Mouse (Mus musculus) retina, postnatal 1 day (tissue): ENCODE data around the gene Vcp.

ENCODE experiments used
- DNase-seq: peaks from one replicate; pipeline ENCODE4 v3.0.0-alpha.2; 2012

Gene Vcp

DNA sequence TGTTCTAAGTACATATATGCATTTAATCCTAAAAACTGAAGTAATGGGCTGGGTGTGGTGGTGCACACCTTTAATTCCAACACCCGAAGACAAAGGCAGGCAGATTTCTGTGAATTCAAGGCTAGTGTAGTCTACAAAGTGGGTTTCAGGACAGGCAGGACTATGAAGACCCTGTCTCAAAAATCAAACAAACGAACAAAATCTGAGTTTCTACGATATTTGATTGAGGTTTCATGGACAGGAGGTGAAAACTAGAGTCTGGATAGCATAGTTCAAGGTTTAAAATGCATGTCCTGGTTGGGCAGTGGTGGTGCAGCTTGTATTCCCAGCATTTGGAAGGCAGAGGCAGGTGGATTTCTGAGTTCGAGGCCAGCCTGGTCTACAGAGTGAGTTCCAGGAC is 31.0 kb downstream of the Vcp start, which contains the start of gene 1700022I11Rik:
TSS of gene 1700022I11Rik (plus strand) at position 301 of the 400 bp plus-strand sequence.
- DNase-seq: no peak

- peak; percentile 79 for DNase-seq
These were observed 35.1 kb downstream of the Vcp start for GRCm38 (mm10) chr4:42965039-42965719.

GRCm38 (mm10) chr4:42963480-42963879 is 36.8 kb downstream of the Vcp start:
- DNase-seq: no peak

- peak; percentile 77 for DNase-seq
These were observed 38.7 kb downstream of the Vcp start for GRCm38 (mm10) chr4:42961592-42961991.

DNA sequence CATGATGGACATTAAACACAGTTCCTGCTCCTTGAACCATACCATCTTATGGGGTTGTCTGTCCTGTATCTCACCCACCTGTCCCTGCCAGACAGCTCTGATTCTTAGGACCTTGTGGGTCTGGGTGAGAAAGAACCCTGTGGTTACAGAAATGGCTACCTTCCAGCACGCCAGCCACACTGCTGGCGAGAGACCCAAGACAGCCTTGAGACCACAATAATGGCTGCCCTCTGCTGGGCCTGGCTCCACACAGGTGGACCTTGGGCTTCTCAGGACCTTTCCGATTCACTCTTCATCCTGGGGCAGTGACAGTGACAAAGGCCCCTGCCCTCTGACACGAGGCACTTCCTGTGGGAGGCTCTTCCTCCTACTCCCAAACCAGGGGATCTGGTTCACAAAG is 40.9 kb downstream of the Vcp start:
- no peak for DNase-seq

- no peak for DNase-seq
These were observed 41.4 kb downstream of the Vcp start for GRCm38 (mm10) chr4:42958942-42959341.

GRCm38 (mm10) chr4:42957979-42958378 is 42.3 kb downstream of the Vcp start:
- DNase-seq: no peak

- no peak for DNase-seq
These were observed 43.0 kb downstream of the Vcp start for GRCm38 (mm10) chr4:42957306-42957705.

DNA sequence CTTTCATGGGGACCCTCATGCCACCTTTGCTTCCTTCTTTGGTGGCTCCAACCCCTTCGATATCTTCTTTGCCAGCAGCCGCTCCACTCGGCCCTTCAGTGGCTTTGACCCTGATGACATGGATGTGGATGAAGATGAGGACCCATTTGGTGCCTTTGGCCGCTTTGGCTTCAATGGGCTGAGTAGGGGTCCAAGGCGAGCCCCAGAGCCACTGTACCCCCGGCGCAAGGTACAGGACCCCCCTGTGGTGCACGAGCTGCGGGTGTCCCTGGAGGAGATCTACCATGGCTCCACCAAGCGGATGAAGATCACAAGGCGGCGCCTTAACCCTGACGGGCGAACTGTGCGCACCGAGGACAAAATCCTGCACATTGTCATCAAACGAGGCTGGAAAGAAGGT is 43.7 kb downstream of the Vcp start:
- no peak for DNase-seq

GRCm38 (mm10) chr4:42955200-42955599 is 45.1 kb downstream of the Vcp start:
- no peak for DNase-seq

GRCm38 (mm10) chr4:42954297-42954696 is 46.0 kb downstream of the Vcp start:
- DNase-seq: peak; percentile 83

DNA sequence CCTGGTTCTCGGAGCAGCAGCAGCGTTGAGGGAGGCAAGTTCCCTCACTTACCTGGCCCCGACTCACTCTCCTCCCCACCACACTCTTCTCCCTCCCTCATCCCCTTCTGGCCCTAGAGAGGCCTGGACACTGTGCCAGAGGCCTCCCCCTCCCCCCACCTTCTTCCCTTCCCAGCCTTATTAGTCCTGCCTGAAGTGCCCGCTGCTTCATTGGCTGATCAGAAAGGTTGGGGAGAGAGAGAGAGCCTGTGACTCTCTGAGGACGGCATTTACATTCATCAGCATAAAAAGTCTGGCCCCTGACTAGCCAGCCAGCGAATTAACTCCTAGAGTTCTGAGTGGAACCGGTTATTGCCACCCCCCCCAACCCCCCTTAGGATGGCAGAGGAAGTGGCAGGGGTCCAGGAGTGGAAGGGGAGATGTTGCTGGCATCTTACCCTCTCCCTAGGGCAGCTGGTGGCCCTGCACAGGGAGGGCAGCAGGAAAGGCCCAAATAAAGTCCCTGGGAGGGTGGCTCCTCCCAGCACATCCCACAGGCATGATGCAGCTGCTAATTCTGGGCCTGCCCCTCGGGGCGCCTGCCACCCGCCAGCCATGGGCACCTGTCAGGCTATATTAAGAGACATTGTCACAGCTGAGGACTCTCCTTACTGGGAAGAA is 46.7 kb downstream of the Vcp start:
- peak; percentile 67 for DNase-seq

GRCm38 (mm10) chr4:42952563-42952962 is 47.7 kb downstream of the Vcp start:
- DNase-seq: no peak

GRCm38 (mm10) chr4:42951206-42952195 is 48.8 kb downstream of the Vcp start:
- peak; percentile 49 for DNase-seq

DNA sequence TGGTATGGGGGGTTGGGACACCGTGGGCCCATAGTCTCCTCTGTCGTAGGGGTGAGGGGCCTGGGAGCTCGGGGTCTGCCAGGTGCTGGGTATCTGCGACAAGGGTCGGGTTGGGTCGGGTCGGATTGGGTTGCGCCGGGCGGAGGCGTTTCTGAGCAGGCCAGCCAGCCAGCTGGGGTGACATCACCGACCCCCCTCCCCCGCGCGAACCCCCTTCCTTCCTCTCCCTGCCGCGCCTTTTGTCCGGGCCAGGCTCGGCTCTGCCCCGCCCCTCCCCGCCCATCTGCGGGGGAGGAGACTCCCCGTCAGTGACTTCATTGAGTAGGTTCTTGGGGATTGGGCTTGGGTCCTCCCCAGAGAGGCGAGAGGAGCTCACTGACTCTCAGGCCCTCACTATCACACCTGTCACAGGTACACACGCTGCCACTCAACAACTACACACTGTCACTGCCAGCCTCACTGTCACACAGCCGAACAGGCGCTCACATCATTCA is 50.2 kb downstream of the Vcp start:
- DNase-seq: peak; percentile 93

DNA sequence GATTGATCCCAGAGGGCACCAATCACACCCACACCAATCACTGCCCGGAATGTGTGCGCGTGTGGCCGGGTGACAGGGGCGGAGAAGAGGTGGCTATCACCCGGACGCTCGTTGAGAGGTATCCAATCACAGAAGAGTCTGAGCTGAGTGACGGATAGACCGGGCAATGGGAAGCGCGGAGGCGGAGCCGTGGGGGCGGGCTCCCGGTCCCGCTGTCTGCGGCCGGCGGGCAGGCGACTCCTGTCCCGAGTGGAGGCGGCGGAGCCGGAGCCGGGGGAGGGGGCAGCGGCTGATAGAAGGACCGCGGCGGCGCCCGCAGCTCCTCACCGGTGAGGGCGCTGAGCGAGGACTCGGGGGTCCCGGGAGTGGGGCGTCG is 50.6 kb downstream of the Vcp start, which contains the start of gene Dnajb5:
TSS of gene Dnajb5 (plus strand) at position 139 of the 376 bp plus-strand sequence.
- peak; percentile 99 for DNase-seq

GRCm38 (mm10) chr4:42949051-42949675 is 51.1 kb downstream of the Vcp start:
- DNase-seq: no peak

- DNase-seq: no peak
These were observed 51.8 kb downstream of the Vcp start for GRCm38 (mm10) chr4:42948527-42948926.

DNA sequence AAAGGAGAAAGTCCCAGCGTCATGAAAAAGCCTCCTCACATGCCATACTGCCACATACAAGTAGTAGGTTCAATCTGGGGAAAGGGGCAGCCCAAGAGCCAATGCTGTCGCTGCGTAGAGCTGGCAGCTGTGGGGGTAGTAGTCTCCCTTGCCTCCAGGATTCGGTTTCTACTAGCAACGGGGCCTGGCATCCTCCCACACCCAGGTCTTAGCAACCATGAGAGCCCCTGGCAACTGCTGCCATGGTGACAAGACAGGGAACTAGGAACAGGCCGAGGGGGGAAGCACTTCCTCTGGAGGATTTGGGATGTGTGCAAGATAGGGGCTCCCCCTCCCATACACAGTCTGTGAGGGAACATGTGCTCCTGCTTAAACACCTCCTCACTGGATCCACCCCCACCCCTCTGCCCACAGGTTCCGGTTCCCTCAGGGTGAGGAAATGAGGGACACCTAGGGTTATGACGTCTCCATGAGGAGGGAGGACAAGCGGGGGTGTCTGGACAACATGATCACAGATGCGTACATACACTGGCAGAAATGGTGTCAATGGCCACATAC is 53.5 kb downstream of the Vcp start:
- DNase-seq: peak; percentile 90

- DNase-seq: peak; percentile 80
These were observed 54.4 kb downstream of the Vcp start for GRCm38 (mm10) chr4:42945952-42946351.

DNA sequence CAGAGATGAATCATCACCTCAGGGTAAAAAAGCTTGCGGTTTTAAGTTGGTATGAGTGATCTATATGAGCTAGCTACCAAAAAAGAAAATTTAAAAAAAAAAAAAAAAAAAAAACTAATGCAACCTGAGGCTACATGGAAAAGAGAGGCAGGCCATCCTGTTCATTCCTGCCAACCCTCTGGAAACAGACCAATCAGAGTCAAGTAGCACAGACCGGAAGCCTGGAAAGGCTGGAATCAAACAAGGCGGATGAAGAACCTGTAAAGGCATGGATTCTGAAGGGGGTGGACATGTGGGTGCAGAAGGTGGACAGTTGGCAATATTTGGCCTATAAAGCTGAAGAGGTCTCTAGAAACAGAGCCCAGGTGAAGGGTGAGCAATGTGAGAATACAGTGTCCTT is 54.9 kb downstream of the Vcp start:
- no peak for DNase-seq

DNA sequence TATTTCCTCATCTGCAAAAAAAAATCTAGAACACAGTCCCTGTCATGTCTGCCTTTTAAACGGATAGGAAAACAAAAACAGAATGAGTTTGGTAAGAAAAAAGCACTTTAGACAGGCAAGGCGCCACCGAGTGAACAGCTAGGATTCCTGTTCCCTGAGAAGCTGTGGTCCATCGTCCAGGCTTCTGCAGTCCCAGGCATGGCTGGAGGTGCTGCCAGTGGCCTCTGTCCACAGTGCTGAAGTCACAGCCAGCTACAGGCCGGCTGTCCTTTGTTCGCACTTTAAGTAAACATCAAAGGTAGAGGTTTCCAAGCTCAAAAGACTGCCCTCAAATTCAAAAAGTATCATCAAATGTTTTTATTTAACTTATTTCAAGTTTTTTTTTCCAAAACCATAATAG is 55.3 kb downstream of the Vcp start:
- no peak for DNase-seq
